Mouse (Mus musculus): ENCODE results near the gene Kcnc2. TPM values are rescaled to one million over a fixed set of nuclear protein-coding genes. Genes with fewer than 3 reads are reported as not detected.
A peak's percentile ranks its signal among the peaks of the same experiment; 100 is the strongest.
"Not testable (repeated sequence)": the region's sequence is repeated elsewhere in the genome, so short reads cannot be mapped to it uniquely, and the experiment has no call there.

The Kcnc2 gene
- polyA plus RNA-seq (2012; ENCODE audit: insufficient read depth, insufficient read length, low replicate concordance, missing spikeins): not detected in 2 replicates

- Histone ChIP-seq H3K27ac (ENCODE audit: insufficient read depth, low read depth, low read length) (peak within 1 kb of the TSS; percentile 35), H3K4me1 (ENCODE audit: control insufficient read depth, insufficient read depth, low read length) (peaks cover 15% of the 10 kb centered on the region; the same call in 1 of the 2 replicates), H3K4me3 (ENCODE audit: insufficient read depth, low read depth, low read length) (peak within 1 kb of the TSS; percentile 53)
- no peak for TF ChIP-seq CTCF (IDR thresholded peaks at IDR 0.05; ENCODE audit: insufficient read depth, low read depth, low read length)
- no peak for TF ChIP-seq POLR2A (IDR thresholded peaks at IDR 0.05; ENCODE audit: insufficient read depth, low read depth, low read length)
- WGBS: under 1% methylated on average over 20 of the region's 20 CpGs
Measured at GRCm38 (mm10) chr10:112270887-112271802, at the start of gene Kcnc2. Kcnc2 (plus strand) TSS chr10:112271121.

- Histone ChIP-seq H3K27ac (ENCODE audit: insufficient read depth, low read depth, low read length) (no peak overlapping the region), H3K4me3 (ENCODE audit: insufficient read depth, low read depth, low read length) (no peak overlapping the region), H3K4me1 (ENCODE audit: control insufficient read depth, insufficient read depth, low read length) (peaks cover 3% of the 10 kb centered on the region; the same call in 1 of the 2 replicates)
- WGBS: 41% methylated on average over 1 of the region's 1 CpGs
- no peak for TF ChIP-seq POLR2A (IDR thresholded peaks at IDR 0.05; ENCODE audit: insufficient read depth, low read depth, low read length)
- no peak for TF ChIP-seq CTCF (IDR thresholded peaks at IDR 0.05; ENCODE audit: insufficient read depth, low read depth, low read length)
Measured at GRCm38 (mm10) chr10:112227073-112227472, 43.8 kb upstream of the Kcnc2 start.

GRCm38 (mm10) chr10:112229091-112229843 is 41.7 kb upstream of the Kcnc2 start:
- H3K4me3 ChIP-seq (ENCODE audit: insufficient read depth, low read depth, low read length); H3K27ac ChIP-seq (ENCODE audit: insufficient read depth, low read depth, low read length); H3K4me1 ChIP-seq (ENCODE audit: control insufficient read depth, insufficient read depth, low read length): not testable (repeated sequence)
- 53% methylated on average over 6 of the region's 6 CpGs for WGBS

- WGBS: 39% methylated on average over 1 of the region's 1 CpGs
Measured at GRCm38 (mm10) chr10:112232733-112233132, 38.2 kb upstream of the Kcnc2 start.

GRCm38 (mm10) chr10:112235396-112235940 is 35.5 kb upstream of the Kcnc2 start:
- H3K4me3 ChIP-seq (ENCODE audit: insufficient read depth, low read depth, low read length); H3K27ac ChIP-seq (ENCODE audit: insufficient read depth, low read depth, low read length); H3K4me1 ChIP-seq (ENCODE audit: control insufficient read depth, insufficient read depth, low read length): not testable (repeated sequence)
- 80% methylated on average over 5 of the region's 5 CpGs for WGBS

More at GRCm38 (mm10) chr10:112232733-112233132, 38.2 kb upstream of the Kcnc2 start:
- H3K4me1 ChIP-seq (ENCODE audit: control insufficient read depth, insufficient read depth, low read length); H3K4me3 ChIP-seq (ENCODE audit: insufficient read depth, low read depth, low read length); H3K27ac ChIP-seq (ENCODE audit: insufficient read depth, low read depth, low read length): not testable (repeated sequence)

GRCm38 (mm10) chr10:112248273-112248672 is 22.6 kb upstream of the Kcnc2 start:
- H3K4me3 ChIP-seq (ENCODE audit: insufficient read depth, low read depth, low read length): no peak overlapping the region
- H3K4me1 ChIP-seq (ENCODE audit: control insufficient read depth, insufficient read depth, low read length): no peaks in the 10 kb centered on the region
- H3K27ac ChIP-seq (ENCODE audit: insufficient read depth, low read depth, low read length): no peak overlapping the region
- WGBS: 89% methylated on average over 2 of the region's 2 CpGs
- TF ChIP-seq POLR2A (IDR thresholded peaks at IDR 0.05; ENCODE audit: insufficient read depth, low read depth, low read length): no peak
- TF ChIP-seq CTCF (IDR thresholded peaks at IDR 0.05; ENCODE audit: insufficient read depth, low read depth, low read length): no peak

- Histone ChIP-seq H3K4me1 (ENCODE audit: control insufficient read depth, insufficient read depth, low read length) (no peaks in the 10 kb centered on the region), H3K4me3 (ENCODE audit: insufficient read depth, low read depth, low read length) (no peak overlapping the region), H3K27ac (ENCODE audit: insufficient read depth, low read depth, low read length) (no peak overlapping the region)
- TF ChIP-seq CTCF (IDR thresholded peaks at IDR 0.05; ENCODE audit: insufficient read depth, low read depth, low read length) (no peak), POLR2A (IDR thresholded peaks at IDR 0.05; ENCODE audit: insufficient read depth, low read depth, low read length) (no peak)
- WGBS: 70% methylated on average over 3 of the region's 3 CpGs
Measured at GRCm38 (mm10) chr10:112263467-112263866, 7.5 kb upstream of the Kcnc2 start.

GRCm38 (mm10) chr10:112269481-112269880 is 1.4 kb upstream of the Kcnc2 start:
- 84% methylated on average over 3 of the region's 3 CpGs for WGBS

More at GRCm38 (mm10) chr10:112269481-112269880, 1.4 kb upstream of the Kcnc2 start:
- no peak overlapping the region for H3K27ac ChIP-seq (ENCODE audit: insufficient read depth, low read depth, low read length)
- H3K4me1 ChIP-seq (ENCODE audit: control insufficient read depth, insufficient read depth, low read length): peaks cover 15% of the 10 kb centered on the region; the same call in 1 of the 2 replicates
- TF ChIP-seq POLR2A (IDR thresholded peaks at IDR 0.05; ENCODE audit: insufficient read depth, low read depth, low read length) (no peak), CTCF (IDR thresholded peaks at IDR 0.05; ENCODE audit: insufficient read depth, low read depth, low read length) (no peak)
- peak overlapping the region; percentile 53 for H3K4me3 ChIP-seq (ENCODE audit: insufficient read depth, low read depth, low read length)
